Mouse (Mus musculus) kidney, postnatal 25 days (tissue): ENCODE data around the gene Klhdc2.

Experiments used
- DNase-seq, 2 experiments: peaks; one replicate each; pipeline ENCODE4 v3.0.0; 2021; ENCODE audit warnings: mixed read lengths in 2 of 2

Klhdc2 gene

GRCm38 (mm10) chr12:69302171-69302570 is 5.7 kb downstream of the Klhdc2 start:
- DNase-seq: no peak

- DNase-seq: no peak
Measured at GRCm38 (mm10) chr12:69304051-69304450, 7.6 kb downstream of the Klhdc2 start.

GRCm38 (mm10) chr12:69306333-69306732 is 9.9 kb downstream of the Klhdc2 start:
- DNase-seq: no peak

GRCm38 (mm10) chr12:69309659-69310058 is 13.2 kb downstream of the Klhdc2 start:
- DNase-seq: no peak

- DNase-seq: no peak
Measured at GRCm38 (mm10) chr12:69318431-69318830, 21.9 kb downstream of the Klhdc2 start.

- no peak for DNase-seq
Measured at GRCm38 (mm10) chr12:69331187-69331586, 34.7 kb downstream of the Klhdc2 start.

- no peak for DNase-seq
Measured at GRCm38 (mm10) chr12:69332147-69332546, 35.7 kb downstream of the Klhdc2 start.

- peak in 1 of 2 experiments; percentile 57 for DNase-seq
Measured at GRCm38 (mm10) chr12:69333547-69333946, 37.1 kb downstream of the Klhdc2 start.

GRCm38 (mm10) chr12:69349928-69350327 is 53.4 kb downstream of the Klhdc2 start:
- DNase-seq: no peak

GRCm38 (mm10) chr12:69351685-69352084 is 55.2 kb downstream of the Klhdc2 start:
- DNase-seq: no peak

GRCm38 (mm10) chr12:69356546-69357299 is 60.2 kb downstream of the Klhdc2 start, which contains the start of gene Nemf:
TSS of gene Nemf (minus strand) at chr12:69357165.
- DNase-seq: peak; percentile 91 to 94

- peak in 1 of 2 experiments; percentile 39 for DNase-seq
Measured at GRCm38 (mm10) chr12:69357300-69357646, 60.8 kb downstream of the Klhdc2 start.
